Mouse (Mus musculus) heart, embryonic 12.5 days (tissue): ENCODE results near the gene Gm20422. TPM values are rescaled to one million over a fixed set of nuclear protein-coding genes. Genes with fewer than 3 reads are reported as not detected.

ENCODE experiments used
- ATAC-seq: fragments of 200-750 bp; cut with Nextera tagmentation; 2 replicates; pipeline ENCODE4 v1.8.0; 2017; ENCODE audit warnings: moderate TSS enrichment, moderate library complexity; ENCODE audit not compliant: insufficient number of reproducible peaks, low FRiP score
- H3K27ac ChIP-seq: fragments of 300-500 bp; sonication (generic); 2 replicates; pipeline ENCODE4 v1.5.1; 2016; ENCODE audit warnings: mild to moderate bottlenecking, moderate library complexity; ENCODE audit not compliant: poor library complexity, severe bottlenecking
- H3K27me3 ChIP-seq: fragments of 300-500 bp; sonication (generic); replicated peaks from 2 replicates; pipeline ENCODE4 v1.6.1; 2016; ENCODE audit warnings: mild to moderate bottlenecking, moderate library complexity
- H3K36me3 ChIP-seq: fragments of 300-500 bp; sonication (generic); 2 replicates; pipeline ENCODE4 v1.6.1; 2016; ENCODE audit warnings: mild to moderate bottlenecking, moderate library complexity
- H3K4me1 ChIP-seq: fragments of 300-500 bp; sonication (generic); replicated peaks from 2 replicates; pipeline ENCODE4 v1.6.1; 2016; ENCODE audit warnings: mild to moderate bottlenecking
- H3K4me2 ChIP-seq: fragments of 300-500 bp; sonication (generic); 2 replicates; pipeline ENCODE4 v1.6.1; 2016; ENCODE audit warnings: mild to moderate bottlenecking, moderate library complexity
- H3K4me3 ChIP-seq: fragments of 300-500 bp; sonication (generic); 2 replicates; pipeline ENCODE4 v1.5.1; 2016; ENCODE audit warnings: mild to moderate bottlenecking
- H3K9ac ChIP-seq: fragments of 300-500 bp; sonication (generic); 2 replicates; pipeline ENCODE4 v1.6.1; 2016; ENCODE audit warnings: mild to moderate bottlenecking, moderate library complexity
- H3K9me3 ChIP-seq: fragments of 300-500 bp; sonication (generic); replicated peaks from 2 replicates; pipeline ENCODE4 v1.6.1; 2016; ENCODE audit warnings: mild to moderate bottlenecking, moderate library complexity
- WGBS: fragments of 180-500 bp; shearing (Covaris S2); methylation state at CpG from one replicate; pipeline ENCODE4 v1.1.7; 2016; 5-methylcytosine and 5-hydroxymethylcytosine counted together
- polyA plus RNA-seq: library from polyadenylated mRNA; unstranded; fragments of >200 nt; fragmentation: Nextera tagmentation; extraction: Ambion mirVana; gene quantifications from 2 replicates; pipeline ENCODE4 v1.2.1, GENCODE M21; 2016

The Gm20422 gene
- polyA plus RNA-seq, 1 experiment from 2014 or later = not detected

GRCm38 (mm10) chr8:69793666-69794065 lies 19.0 kb upstream of the Gm20422 start:
- H3K27ac ChIP-seq = no peak overlapping the region
- 92% methylated on average over 4 of the region's 4 CpGs for WGBS
- peaks cover 21% of the 10 kb centered on the region for H3K4me1 ChIP-seq
- H3K36me3 ChIP-seq = peaks cover 52% of the 10 kb centered on the region
- no peaks in the 10 kb centered on the region for H3K27me3 ChIP-seq
- no peak overlapping the region for H3K4me3 ChIP-seq
- no peaks in the 10 kb centered on the region for H3K9me3 ChIP-seq
- ATAC-seq = no peak
- no peak overlapping the region for H3K9ac ChIP-seq
- no peak overlapping the region for H3K4me2 ChIP-seq

- peak; percentile 69 for ATAC-seq
- H3K9me3 ChIP-seq = no peaks in the 10 kb centered on the region
- peak overlapping the region; percentile 86 for H3K4me2 ChIP-seq
- H3K27ac ChIP-seq = peak overlapping the region; percentile 83; the same call in 1 of the 2 replicates
- H3K27me3 ChIP-seq = no peaks in the 10 kb centered on the region
- H3K4me3 ChIP-seq = peak overlapping the region; percentile 86
- H3K9ac ChIP-seq = peak overlapping the region; percentile 97
- peaks cover 31% of the 10 kb centered on the region for H3K36me3 ChIP-seq
- H3K4me1 ChIP-seq = peaks cover 21% of the 10 kb centered on the region
- WGBS = under 1% methylated on average over 48 of the region's 48 CpGs
Measured at GRCm38 (mm10) chr8:69791415-69792068, 16.9 kb upstream of the Gm20422 start.

- peaks cover 21% of the 10 kb centered on the region for H3K4me1 ChIP-seq
- H3K4me2 ChIP-seq = peak within 1 kb of the TSS; percentile 86
- no peaks in the 10 kb centered on the region for H3K27me3 ChIP-seq
- H3K9ac ChIP-seq = peak within 1 kb of the TSS; percentile 97
- peak within 1 kb of the TSS; percentile 86 for H3K4me3 ChIP-seq
- ATAC-seq = peak; percentile 92
- H3K27ac ChIP-seq = peak within 1 kb of the TSS; percentile 83
- peaks cover 24% of the 10 kb centered on the region for H3K36me3 ChIP-seq
- WGBS = under 1% methylated on average over 38 of the region's 38 CpGs
- H3K9me3 ChIP-seq = no peaks in the 10 kb centered on the region
Measured at GRCm38 (mm10) chr8:69790773-69791367, 16.2 kb upstream of the Gm20422 start, which contains the start of the genes Atp13a1 and Zfp866. Gene Atp13a1 (plus strand): TSS chr8:69791163. Gene Zfp866 (minus strand): TSS chr8:69791178.

GRCm38 (mm10) chr8:69790364-69790763 lies 15.7 kb upstream of the Gm20422 start:
- H3K9me3 ChIP-seq = no peaks in the 10 kb centered on the region
- H3K36me3 ChIP-seq = peaks cover 20% of the 10 kb centered on the region
- H3K4me2 ChIP-seq = peak overlapping the region; percentile 86
- H3K27me3 ChIP-seq = no peaks in the 10 kb centered on the region
- no peak for ATAC-seq
- peak overlapping the region; percentile 83 for H3K27ac ChIP-seq
- peak overlapping the region; percentile 86 for H3K4me3 ChIP-seq
- peak overlapping the region; percentile 97 for H3K9ac ChIP-seq
- 26% methylated on average over 11 of the region's 11 CpGs for WGBS
- peaks cover 21% of the 10 kb centered on the region for H3K4me1 ChIP-seq

- H3K4me3 ChIP-seq = peak overlapping the region; percentile 86; the same call in 1 of the 2 replicates
- peaks cover 14% of the 10 kb centered on the region for H3K36me3 ChIP-seq
- ATAC-seq = no peak
- H3K27me3 ChIP-seq = no peaks in the 10 kb centered on the region
- 46% methylated on average over 5 of the region's 5 CpGs for WGBS
- H3K27ac ChIP-seq = no peak overlapping the region
- H3K4me2 ChIP-seq = peak overlapping the region; percentile 86
- H3K9ac ChIP-seq = no peak overlapping the region
- peaks cover 21% of the 10 kb centered on the region for H3K4me1 ChIP-seq
- no peaks in the 10 kb centered on the region for H3K9me3 ChIP-seq
Measured at GRCm38 (mm10) chr8:69789731-69790130, 15.0 kb upstream of the Gm20422 start.

- H3K27me3 ChIP-seq = no peaks in the 10 kb centered on the region
- no peak overlapping the region for H3K4me2 ChIP-seq
- H3K4me3 ChIP-seq = no peak overlapping the region
- no peak overlapping the region for H3K27ac ChIP-seq
- peaks cover 21% of the 10 kb centered on the region for H3K4me1 ChIP-seq
- no peak for ATAC-seq
- H3K9me3 ChIP-seq = no peaks in the 10 kb centered on the region
- 77% methylated on average over 5 of the region's 5 CpGs for WGBS
- H3K36me3 ChIP-seq = peaks cover 7% of the 10 kb centered on the region
- H3K9ac ChIP-seq = no peak overlapping the region
Measured at GRCm38 (mm10) chr8:69789105-69789504, 14.4 kb upstream of the Gm20422 start.

GRCm38 (mm10) chr8:69777111-69777510 lies 2.4 kb upstream of the Gm20422 start:
- Histone ChIP-seq H3K36me3 (no peaks in the 10 kb centered on the region), H3K4me3 (no peak overlapping the region), H3K4me2 (no peak overlapping the region), H3K27ac (no peak overlapping the region), H3K27me3 (no peaks in the 10 kb centered on the region), H3K4me1 (peaks cover 11% of the 10 kb centered on the region), H3K9me3 (no peaks in the 10 kb centered on the region), H3K9ac (no peak overlapping the region)
- WGBS = 62% methylated on average over 11 of the region's 12 CpGs
- no peak for ATAC-seq

- H3K36me3 ChIP-seq = 0 out of 2 replicates have a peak, but pooled peaks cover 2% of the 10 kb centered on the region
- no peaks in the 10 kb centered on the region for H3K9me3 ChIP-seq
- no peak overlapping the region for H3K9ac ChIP-seq
- ATAC-seq = no peak
- H3K4me2 ChIP-seq = peak overlapping the region; percentile 50
- WGBS = 44% methylated on average over 2 of the region's 2 CpGs
- peaks cover 20% of the 10 kb centered on the region for H3K4me1 ChIP-seq
- H3K27ac ChIP-seq = no peak overlapping the region
- H3K4me3 ChIP-seq = peak overlapping the region; percentile 69; the same call in 1 of the 2 replicates
- H3K27me3 ChIP-seq = no peaks in the 10 kb centered on the region
Measured at GRCm38 (mm10) chr8:69775149-69775534, 456 bp upstream of the Gm20422 start.

- H3K4me1 ChIP-seq = peaks cover 30% of the 10 kb centered on the region
- no peak overlapping the region for H3K4me3 ChIP-seq
- H3K9me3 ChIP-seq = peaks cover 4% of the 10 kb centered on the region; the same call in 1 of the 2 replicates
- no peak for ATAC-seq
- peaks cover 30% of the 10 kb centered on the region for H3K36me3 ChIP-seq
- 0 out of 2 replicates have a peak overlapping the region, but pooled peaks have one; percentile 10 for H3K27ac ChIP-seq
- 84% methylated on average over 2 of the region's 2 CpGs for WGBS
- H3K4me2 ChIP-seq = no peak overlapping the region
- H3K27me3 ChIP-seq = no peaks in the 10 kb centered on the region
- no peak overlapping the region for H3K9ac ChIP-seq
Measured at GRCm38 (mm10) chr8:69772106-69772505, 2.6 kb downstream of the Gm20422 start.

GRCm38 (mm10) chr8:69771221-69771620 lies 3.5 kb downstream of the Gm20422 start:
- no peaks in the 10 kb centered on the region for H3K27me3 ChIP-seq
- 91% methylated on average over 9 of the region's 9 CpGs for WGBS
- H3K9ac ChIP-seq = no peak overlapping the region
- no peak overlapping the region for H3K4me3 ChIP-seq
- peaks cover 8% of the 10 kb centered on the region for H3K9me3 ChIP-seq
- H3K4me1 ChIP-seq = peaks cover 30% of the 10 kb centered on the region
- H3K36me3 ChIP-seq = peaks cover 39% of the 10 kb centered on the region
- no peak overlapping the region for H3K4me2 ChIP-seq
- no peak overlapping the region for H3K27ac ChIP-seq
- ATAC-seq = no peak

- Histone ChIP-seq H3K4me2 (no peak overlapping the region), H3K9me3 (peaks cover 12% of the 10 kb centered on the region), H3K27ac (no peak overlapping the region), H3K4me3 (no peak overlapping the region), H3K9ac (no peak overlapping the region), H3K4me1 (no peaks in the 10 kb centered on the region), H3K36me3 (peaks cover 68% of the 10 kb centered on the region), H3K27me3 (no peaks in the 10 kb centered on the region)
- 90% methylated on average over 4 of the region's 4 CpGs for WGBS
- ATAC-seq = no peak
Measured at GRCm38 (mm10) chr8:69761814-69762445, 12.8 kb downstream of the Gm20422 start.
